Mouse (Mus musculus) ZHBTc4 (cell line): ENCODE data around the gene 2310030G06Rik.

ENCODE experiments used
- DNase-seq: peaks from one replicate; pipeline ENCODE4 v3.0.0-alpha.2; 2011; ENCODE audit warnings: low read depth, low spot score

The 2310030G06Rik gene

GRCm38 (mm10) chr9:50742744-50743143 is 3.6 kb downstream of the 2310030G06Rik start:
- DNase-seq = peak; percentile 31

DNA sequence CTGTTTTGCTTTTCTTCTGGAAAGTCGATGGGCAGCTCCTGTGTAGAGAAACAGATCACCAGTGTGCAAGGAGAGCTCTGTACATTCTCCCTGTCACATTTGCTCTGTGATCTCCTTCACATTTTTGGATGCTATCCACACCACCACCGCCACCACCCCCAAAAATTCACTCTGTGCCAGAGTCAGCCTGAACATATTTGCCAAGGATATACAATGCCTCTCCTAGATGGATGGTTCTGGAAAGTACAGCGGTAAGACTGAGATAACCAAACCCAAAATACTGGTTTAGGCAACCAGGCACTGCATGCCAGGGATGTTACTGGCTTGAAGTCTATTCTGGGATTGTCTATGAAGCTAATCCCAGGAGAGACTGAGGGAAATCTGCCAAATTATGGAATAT is 4.1 kb downstream of the 2310030G06Rik start:
- DNase-seq = no peak

DNA sequence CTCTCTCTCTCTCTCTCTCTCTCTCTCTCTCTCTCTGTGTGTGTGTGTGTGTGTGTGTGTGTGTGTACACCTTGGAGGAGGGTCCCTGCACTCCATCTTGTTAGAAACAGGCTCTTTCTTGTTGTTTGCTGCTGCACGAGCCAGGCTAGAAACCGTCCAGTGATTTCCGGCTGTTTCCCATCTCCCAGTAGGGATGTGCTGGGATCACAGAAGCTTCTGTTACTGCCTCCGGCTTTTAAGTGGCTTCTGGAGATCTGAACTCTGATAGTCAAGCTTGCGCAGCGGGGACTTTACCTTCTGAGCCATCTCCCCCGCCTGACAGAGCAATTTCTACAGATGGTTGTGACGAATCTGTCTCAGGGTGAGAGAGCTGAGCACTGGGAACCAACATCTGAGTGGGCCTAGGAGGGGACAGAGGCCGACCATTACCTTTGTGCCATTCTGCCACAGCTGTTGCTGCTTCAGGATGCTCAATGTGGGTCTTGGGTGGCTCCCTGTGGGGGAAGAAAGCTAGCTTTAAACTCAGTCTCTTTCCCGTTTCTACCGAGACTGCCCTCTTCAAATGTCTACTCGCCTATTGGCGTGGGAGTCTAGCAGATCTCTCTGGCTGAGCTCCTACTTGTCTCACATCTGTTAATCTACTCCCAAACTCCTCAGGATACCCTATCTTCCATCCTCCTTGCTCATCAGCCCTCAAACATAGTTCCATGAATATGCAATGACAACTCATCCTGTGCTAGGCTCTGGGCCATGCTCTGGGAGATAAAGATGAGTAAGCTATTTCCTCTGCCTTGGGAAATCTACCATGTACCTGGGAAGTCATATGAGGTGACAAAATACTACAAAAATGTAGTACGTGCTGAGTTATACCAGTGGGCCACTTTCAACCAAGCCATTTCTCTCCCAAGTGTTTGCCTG is 5.2 kb downstream of the 2310030G06Rik start:
- peak; percentile 68 for DNase-seq

DNA sequence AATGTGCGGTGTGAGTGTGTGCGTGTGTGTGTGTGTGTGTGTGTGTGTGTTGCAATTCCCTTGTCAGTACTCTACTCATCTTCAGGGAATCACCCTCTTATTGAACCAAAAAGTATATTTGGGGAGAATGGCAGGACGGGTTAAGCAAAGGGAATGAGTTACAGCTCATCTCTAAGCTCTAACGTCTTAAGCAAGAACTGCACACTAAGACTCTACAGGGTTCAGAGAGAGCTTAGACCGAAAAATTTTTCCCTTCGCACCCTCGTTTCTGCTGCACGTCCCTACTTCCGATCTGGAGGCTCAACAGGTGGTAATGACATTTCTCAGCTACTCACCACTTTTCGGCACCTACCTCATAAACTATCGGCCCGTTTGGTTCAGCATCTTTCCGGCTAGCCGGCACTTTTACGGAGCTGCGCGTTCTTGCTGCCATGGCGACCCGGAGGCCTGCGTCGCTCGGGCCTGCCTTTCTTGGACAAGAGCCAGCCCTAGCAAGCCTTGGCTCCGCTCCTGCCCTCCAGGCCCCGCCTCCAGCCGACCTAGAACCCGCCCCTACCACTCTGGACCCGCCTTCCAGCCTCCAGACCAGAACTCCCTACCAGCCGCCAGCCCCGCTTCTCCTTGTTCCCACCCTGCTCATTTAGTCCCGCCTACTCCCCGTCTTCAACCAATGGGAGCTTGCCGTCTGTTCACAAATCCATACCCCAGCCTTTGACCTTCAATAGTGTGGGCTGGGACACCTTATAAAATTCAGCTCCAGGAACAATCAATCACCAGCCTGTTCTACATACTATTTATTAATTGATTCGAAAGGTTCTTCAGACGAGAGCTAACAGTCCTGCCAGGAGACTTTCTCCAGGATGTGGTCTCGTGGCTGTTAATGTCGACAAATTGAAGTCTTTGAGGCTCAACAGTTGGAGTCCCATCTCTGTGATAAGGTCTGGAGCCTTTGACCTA is 7.1 kb downstream of the 2310030G06Rik start, which contains the start of gene Dixdc1:
Gene Dixdc1, minus strand, starts transcription at position 604 of the 957 bp plus-strand sequence.
- peak; percentile 99 for DNase-seq

DNA sequence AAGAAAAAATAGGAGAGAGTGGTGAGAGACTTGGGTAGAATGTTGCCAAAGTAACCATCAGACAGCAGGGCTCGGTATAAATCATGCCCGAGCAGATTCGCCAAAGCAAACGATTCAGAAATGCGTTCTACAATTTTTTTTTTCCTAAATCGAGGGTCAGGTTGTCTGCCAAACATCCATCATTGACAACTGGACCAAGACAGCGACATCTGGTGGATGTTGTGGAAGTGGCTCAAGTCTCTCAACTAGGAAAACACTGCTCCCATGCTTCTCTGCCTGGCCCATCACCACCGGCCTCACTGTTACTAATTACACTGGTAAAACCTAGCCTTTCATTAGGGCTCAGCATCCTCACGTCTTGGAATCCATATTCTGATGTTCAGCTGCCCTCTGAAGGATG is 11.3 kb downstream of the 2310030G06Rik start:
- peak; percentile 78 for DNase-seq

GRCm38 (mm10) chr9:50732560-50732959 is 13.8 kb downstream of the 2310030G06Rik start:
- peak; percentile 43 for DNase-seq

- DNase-seq = peak; percentile 56
These were observed 16.7 kb downstream of the 2310030G06Rik start for GRCm38 (mm10) chr9:50729600-50729999.

DNA sequence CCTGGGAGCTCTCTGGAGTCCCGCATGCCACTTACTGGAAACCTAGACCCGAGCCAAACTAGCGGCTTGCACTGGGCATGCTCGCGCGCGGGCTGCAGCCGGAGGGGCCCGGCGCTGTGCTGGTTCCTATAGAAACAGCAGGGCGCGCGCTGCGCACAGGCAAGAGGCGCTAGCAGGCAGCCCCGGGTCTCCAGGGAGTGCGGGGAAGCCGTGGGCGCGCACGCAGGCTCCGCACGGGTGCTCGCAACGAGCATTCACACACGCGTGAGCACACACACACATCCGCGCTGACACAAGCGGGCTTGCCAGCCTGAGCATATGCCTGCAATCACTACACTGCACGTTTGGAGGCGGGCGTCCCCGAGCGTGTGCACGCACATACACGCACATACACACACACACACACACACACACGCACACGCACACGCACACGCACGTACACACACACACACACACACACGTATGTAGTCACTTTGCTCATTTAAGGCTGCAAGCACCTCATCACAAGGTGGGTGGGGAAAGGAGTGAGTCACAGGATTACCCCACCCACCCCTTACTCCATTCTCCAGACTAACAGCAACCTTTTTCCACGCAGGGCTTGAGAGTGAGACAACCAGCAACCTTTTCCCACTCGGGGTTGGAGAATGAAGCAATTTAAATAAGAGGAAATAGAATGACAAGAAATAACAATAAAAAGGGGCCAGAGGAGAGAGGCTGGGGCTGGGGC is 18.2 kb downstream of the 2310030G06Rik start:
- peak; percentile 93 for DNase-seq

GRCm38 (mm10) chr9:50727171-50727924 is 19.0 kb downstream of the 2310030G06Rik start:
- DNase-seq = peak; percentile 64

GRCm38 (mm10) chr9:50725921-50726590 is 20.3 kb downstream of the 2310030G06Rik start:
- DNase-seq = no peak

DNA sequence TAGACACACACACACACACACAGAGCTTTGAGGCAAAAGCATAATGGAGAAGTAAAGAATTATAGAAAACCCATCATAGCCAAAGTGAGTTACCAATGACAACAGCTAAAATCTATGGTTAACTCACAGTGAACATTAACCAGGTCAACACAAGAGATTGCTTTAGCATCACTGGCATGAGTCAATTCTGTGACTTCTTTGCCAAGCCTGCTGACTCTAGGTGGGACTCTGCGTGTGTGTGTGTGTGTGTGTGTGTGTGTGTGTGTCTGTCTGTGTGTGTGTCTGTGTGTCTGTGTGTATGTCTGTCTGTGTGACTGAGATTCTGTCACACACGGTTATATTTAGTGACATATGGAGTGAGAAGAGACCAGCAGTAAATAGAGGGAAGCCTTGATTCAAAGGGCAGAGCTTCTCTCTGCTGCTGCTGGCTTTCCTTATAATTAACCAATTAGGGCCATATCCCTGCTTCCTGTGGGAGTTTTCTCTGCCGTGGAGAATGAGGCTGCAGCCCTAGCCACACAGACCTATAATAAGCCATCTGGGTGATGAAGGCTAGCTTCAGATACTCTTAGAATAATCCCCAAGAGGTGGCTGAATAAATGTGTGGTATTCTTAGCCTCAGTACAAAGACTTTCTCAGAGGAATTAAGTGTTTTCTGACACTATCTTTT is 21.5 kb downstream of the 2310030G06Rik start:
- no peak for DNase-seq

DNA sequence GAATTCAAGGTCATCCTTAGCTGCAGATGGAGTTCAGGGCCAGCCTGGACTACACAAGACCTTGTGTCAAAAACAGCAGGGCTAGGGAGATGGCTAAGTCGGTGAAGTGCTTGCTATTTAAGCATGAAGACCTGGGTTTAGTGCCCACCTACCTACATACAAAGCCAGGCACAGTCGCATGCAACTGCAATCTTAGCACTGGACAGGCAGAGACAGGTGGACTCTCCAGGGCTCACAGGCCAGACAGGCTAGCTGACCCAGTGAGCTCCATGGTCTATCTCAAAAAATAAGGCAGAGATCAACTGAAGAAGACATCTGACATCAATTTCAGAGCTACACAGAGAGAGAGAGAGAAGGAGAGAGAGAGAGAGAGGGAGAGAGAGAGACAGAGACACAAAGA is 22.2 kb downstream of the 2310030G06Rik start:
- DNase-seq = no peak

- DNase-seq = no peak
These were observed 22.9 kb downstream of the 2310030G06Rik start for GRCm38 (mm10) chr9:50723406-50723805.

DNA sequence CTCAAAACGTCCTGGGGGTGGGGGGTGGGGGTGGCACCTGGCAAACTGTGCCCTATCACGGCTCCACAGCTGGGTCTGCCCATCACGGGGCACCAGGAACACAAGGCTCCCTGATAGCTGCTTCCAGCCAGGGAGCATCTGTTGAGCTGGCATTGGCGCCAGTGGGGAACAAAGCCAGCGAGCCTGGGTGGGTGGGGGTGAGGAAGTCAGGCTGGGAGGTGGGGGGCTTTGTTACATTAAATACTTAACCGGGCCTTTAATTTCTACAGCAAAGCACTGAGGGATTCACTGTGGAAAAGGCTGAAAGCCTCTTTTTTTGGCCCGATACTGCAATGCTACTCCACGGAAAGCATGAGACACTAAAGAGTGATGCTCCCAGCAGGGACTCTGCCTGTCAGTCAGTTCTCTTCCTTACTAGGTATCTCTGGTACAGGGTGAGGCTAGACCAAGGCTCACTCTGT is 23.9 kb downstream of the 2310030G06Rik start:
- DNase-seq = no peak

- DNase-seq = peak; percentile 67
These were observed 25.3 kb downstream of the 2310030G06Rik start for GRCm38 (mm10) chr9:50721061-50721460.

- DNase-seq = no peak
These were observed 27.5 kb downstream of the 2310030G06Rik start for GRCm38 (mm10) chr9:50718878-50719277.

- DNase-seq = no peak
These were observed 32.1 kb downstream of the 2310030G06Rik start for GRCm38 (mm10) chr9:50714188-50714587.

DNA sequence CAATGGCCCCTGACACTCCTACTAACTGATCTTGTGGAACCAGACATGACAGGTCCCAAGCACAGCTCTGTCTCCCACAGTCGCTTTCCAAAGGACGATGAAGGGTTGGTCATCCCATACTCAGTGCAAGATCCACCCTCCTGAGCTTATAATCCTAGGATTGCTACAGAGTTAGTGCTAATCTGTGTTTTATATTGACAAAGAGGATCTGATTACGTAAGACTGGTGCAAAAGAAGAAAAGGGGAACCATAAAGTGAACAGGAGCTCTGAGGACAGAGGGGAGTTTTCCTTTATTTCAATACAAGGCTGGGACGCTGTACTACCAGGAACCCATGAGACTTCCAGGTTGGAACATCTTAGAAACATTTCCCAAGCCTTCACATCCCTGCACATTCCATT is 35.0 kb downstream of the 2310030G06Rik start:
- no peak for DNase-seq

DNA sequence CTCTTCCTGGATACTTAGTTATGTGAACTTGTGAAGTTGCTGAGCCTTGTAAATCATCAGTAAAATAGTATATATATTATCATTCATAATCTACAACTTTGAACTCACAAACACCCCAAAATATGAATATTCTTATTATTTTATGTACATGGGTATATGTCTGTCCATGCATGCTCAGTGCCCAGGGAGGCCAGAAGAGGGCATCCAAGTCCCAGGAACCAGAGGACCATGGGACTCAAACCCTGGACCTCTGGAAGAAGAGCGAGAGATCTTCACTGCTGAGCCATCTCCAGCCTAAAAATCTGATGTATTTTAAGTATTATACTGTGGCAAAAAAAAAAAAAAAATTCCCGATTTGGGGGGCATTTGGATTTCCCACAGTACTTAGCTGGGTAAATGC is 37.2 kb downstream of the 2310030G06Rik start:
- peak; percentile 53 for DNase-seq
